Comparison of ENCODE assay signal across 8 mouse cellular contexts in the genomic region with DNA sequence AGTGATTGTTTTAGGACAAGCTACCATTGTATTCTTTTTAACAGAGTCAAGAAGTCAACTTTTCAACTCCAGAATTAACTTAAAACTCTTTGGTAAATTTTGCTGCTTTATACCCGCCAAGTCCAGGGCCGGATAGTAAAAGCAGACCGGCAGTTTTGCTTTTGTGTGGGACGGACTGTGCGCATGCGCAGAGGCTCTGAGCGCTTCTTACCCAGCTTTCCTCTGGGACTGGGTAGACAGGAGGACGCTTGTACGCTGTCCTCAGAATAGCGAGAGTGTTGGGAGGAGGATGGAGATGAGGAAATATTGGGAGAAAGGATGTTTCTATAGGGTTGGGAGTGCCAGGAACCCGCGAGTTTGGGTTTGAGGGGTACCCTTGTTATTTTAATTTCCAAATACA.
DNase-seq lines count a peak whose midpoint lies in the region; ATAC-seq and TF ChIP-seq lines count a peak whose summit lies in the region.

No protein-coding gene starts in this region.

- peak overlapping the region; percentile 62 for H3K4me2 ChIP-seq in forebrain, embryonic 13.5 days
- peak overlapping the region; percentile 54 for H3K4me2 ChIP-seq in heart, postnatal 0 days (ENCODE audit: low read depth, low read length)
- peak overlapping the region; percentile 49 for H3K4me2 ChIP-seq in liver, embryonic 12.5 days
- peak overlapping the region; percentile 46 for H3K4me2 ChIP-seq in stomach, embryonic 16.5 days (ENCODE audit: low read depth, low read length)

- H3K27me3 ChIP-seq in forebrain, embryonic 13.5 days = peaks cover 67% of the 10 kb centered on the region
- no peaks in the 10 kb centered on the region for H3K27me3 ChIP-seq in heart, postnatal 0 days (ENCODE audit: control insufficient read depth, insufficient read depth, low read length)
- peaks cover 39% of the 10 kb centered on the region for H3K27me3 ChIP-seq in liver, embryonic 12.5 days (replicated peaks)
- no peaks in the 10 kb centered on the region for H3K27me3 ChIP-seq in stomach, embryonic 16.5 days (ENCODE audit: control insufficient read depth, insufficient read depth, low read length)

- ATAC-seq in CD4-positive, CD25-positive, alpha-beta regulatory T cell, adult 4 months = no peak
- ATAC-seq in forebrain, embryonic 13.5 days = peak; percentile 65
- no peak for ATAC-seq in heart, postnatal 0 days (ENCODE audit: insufficient read depth, low read depth)
- ATAC-seq in liver, embryonic 12.5 days = no peak
- ATAC-seq in stomach, embryonic 16.5 days (ENCODE audit: insufficient read depth, low FRiP score) = no peak; the same call in 1 of the 2 replicates

- H3K9me3 ChIP-seq in forebrain, embryonic 13.5 days (replicated peaks) = no peaks in the 10 kb centered on the region
- no peaks in the 10 kb centered on the region for H3K9me3 ChIP-seq in heart, postnatal 0 days (replicated peaks; ENCODE audit: control insufficient read depth, low read length)
- H3K9me3 ChIP-seq in liver, embryonic 12.5 days (replicated peaks) = no peaks in the 10 kb centered on the region
- H3K9me3 ChIP-seq in stomach, embryonic 16.5 days (replicated peaks; ENCODE audit: control insufficient read depth, low read length) = no peaks in the 10 kb centered on the region

- no peak for TF ChIP-seq CTCF in heart, postnatal 0 days (IDR thresholded peaks at IDR 0.05; ENCODE audit: low read depth)

- peak; percentile 79 for DNase-seq in CD4-positive, CD25-positive, alpha-beta regulatory T cell, adult 2 months (ENCODE audit: low read depth, low spot score)
- DNase-seq in heart, postnatal 0 days (ENCODE audit: low spot score) = peak; percentile 54
- DNase-seq in kidney, postnatal 36 days = peak; percentile 82 to 89
- peak; percentile 79 for DNase-seq in neural tube, embryonic 10.5 days (ENCODE audit: extremely low spot score, low spot score)

- TF ChIP-seq EP300 in heart, postnatal 0 days (IDR thresholded peaks at IDR 0.05; ENCODE audit: low read depth) = no peak

- peaks cover 26% of the 10 kb centered on the region for H3K4me1 ChIP-seq in forebrain, embryonic 13.5 days
- peaks cover 24% of the 10 kb centered on the region for H3K4me1 ChIP-seq in heart, postnatal 0 days (ENCODE audit: control insufficient read depth, insufficient read depth)
- peaks cover 23% of the 10 kb centered on the region for H3K4me1 ChIP-seq in liver, embryonic 12.5 days
- H3K4me1 ChIP-seq in stomach, embryonic 16.5 days (ENCODE audit: control insufficient read depth, insufficient read depth, low read length) = peaks cover 29% of the 10 kb centered on the region

- peak overlapping the region; percentile 20 for H3K4me3 ChIP-seq in forebrain, embryonic 13.5 days
- peak overlapping the region; percentile 24 for H3K4me3 ChIP-seq in heart, postnatal 0 days (ENCODE audit: low read depth, low read length)
- H3K4me3 ChIP-seq in liver, embryonic 12.5 days = peak overlapping the region; percentile 35
- H3K4me3 ChIP-seq in stomach, embryonic 16.5 days (replicated peaks; ENCODE audit: low read length) = peak overlapping the region; percentile 21

- WGBS in forebrain, embryonic 13.5 days = 5% methylated on average over 12 of the region's 12 CpGs
- 39% methylated on average over 12 of the region's 12 CpGs for WGBS in heart, postnatal 0 days
- WGBS in liver, embryonic 12.5 days (ENCODE audit: insufficient replicate concordance) = 31% methylated on average over 12 of the region's 12 CpGs
- WGBS in stomach, embryonic 16.5 days = 37% methylated on average over 12 of the region's 12 CpGs

- no peaks in the 10 kb centered on the region for H3K36me3 ChIP-seq in forebrain, embryonic 13.5 days (ENCODE audit: poor library complexity, severe bottlenecking)
- no peaks in the 10 kb centered on the region for H3K36me3 ChIP-seq in heart, postnatal 0 days (replicated peaks; ENCODE audit: control insufficient read depth, insufficient read depth, low read length)
- H3K36me3 ChIP-seq in liver, embryonic 12.5 days = no peaks in the 10 kb centered on the region
- H3K36me3 ChIP-seq in stomach, embryonic 16.5 days (ENCODE audit: control insufficient read depth, insufficient read depth, low read length) = no peaks in the 10 kb centered on the region

- no peak overlapping the region for H3K27ac ChIP-seq in forebrain, embryonic 13.5 days
- peak overlapping the region; percentile 69 for H3K27ac ChIP-seq in heart, postnatal 0 days (ENCODE audit: low read depth)
- H3K27ac ChIP-seq in liver, embryonic 12.5 days = peak overlapping the region; percentile 39; the same call in 1 of the 2 replicates
- H3K27ac ChIP-seq in stomach, embryonic 16.5 days (ENCODE audit: low read length) = peak overlapping the region; percentile 56; the same call in 1 of the 2 replicates

- H3K9ac ChIP-seq in forebrain, embryonic 13.5 days = peak overlapping the region; percentile 37; the same call in 1 of the 2 replicates
- no peak overlapping the region for H3K9ac ChIP-seq in heart, postnatal 0 days (replicated peaks; ENCODE audit: low read depth, low read length)
- no peak overlapping the region for H3K9ac ChIP-seq in liver, embryonic 12.5 days
- H3K9ac ChIP-seq in stomach, embryonic 16.5 days (ENCODE audit: low read length) = peak overlapping the region; percentile 52

Comparison
In these comparisons a context has a peak if more than half of its experiments do, and no peak if none do; other contexts are left out.
1. H3K9ac ChIP-seq: peak in forebrain, embryonic 13.5 days (single experiment) and stomach, embryonic 16.5 days (single experiment); none in heart, postnatal 0 days (single experiment) and liver, embryonic 12.5 days (single experiment).
2. Peak in every context shown above with its lines, with median percentiles within 50 percentile points of each other: DNase-seq, H3K4me2 ChIP-seq and H3K4me3 ChIP-seq.